Mouse (Mus musculus) neural tube, embryonic 12.5 days (tissue): ENCODE data around the gene Cryaa. TPM values are rescaled to one million over a fixed set of nuclear protein-coding genes. Genes with fewer than 3 reads are reported as not detected.

Source experiments
- ATAC-seq: fragments of 200-750 bp; cut with Nextera tagmentation; 2 replicates; pipeline ENCODE4 v1.8.0; 2017; ENCODE audit warnings: low read depth, mild to moderate bottlenecking, moderate TSS enrichment, moderate library complexity; ENCODE audit not compliant: low FRiP score
- H3K27ac ChIP-seq: fragments of 300-500 bp; sonication (generic); 2 replicates; pipeline ENCODE4 v1.5.1; 2016
- H3K27me3 ChIP-seq: fragments of 300-500 bp; sonication (generic); replicated peaks from 2 replicates; pipeline ENCODE4 v1.6.1; 2016; ENCODE audit warnings: mild to moderate bottlenecking
- H3K36me3 ChIP-seq: fragments of 300-500 bp; sonication (generic); 2 replicates; pipeline ENCODE4 v1.6.1; 2016; ENCODE audit warnings: mild to moderate bottlenecking
- H3K4me1 ChIP-seq: fragments of 300-500 bp; sonication (generic); 2 replicates; pipeline ENCODE4 v1.6.1; 2016
- H3K4me2 ChIP-seq: fragments of 300-500 bp; sonication (generic); replicated peaks from 2 replicates; pipeline ENCODE4 v1.6.1; 2016; ENCODE audit warnings: mild to moderate bottlenecking
- H3K4me3 ChIP-seq: fragments of 300-500 bp; sonication (generic); 2 replicates; pipeline ENCODE4 v1.5.1; 2016
- H3K9ac ChIP-seq: fragments of 300-500 bp; sonication (generic); 2 replicates; pipeline ENCODE4 v1.6.1; 2016; ENCODE audit warnings: mild to moderate bottlenecking
- H3K9me3 ChIP-seq: fragments of 300-500 bp; sonication (generic); 2 replicates; pipeline ENCODE4 v1.6.1; 2016; ENCODE audit warnings: mild to moderate bottlenecking
- WGBS: fragments of 180-500 bp; shearing (Covaris S2); methylation state at CpG from one replicate; pipeline ENCODE4 v1.1.7; 2016; 5-methylcytosine and 5-hydroxymethylcytosine counted together
- polyA plus RNA-seq: library from polyadenylated mRNA; unstranded; fragments of >200 nt; fragmentation: Nextera tagmentation; extraction: Ambion mirVana; gene quantifications from 2 replicates; pipeline ENCODE4 v1.2.1, GENCODE M21; 2016

Cryaa gene
- polyA plus RNA-seq = not detected in 2 replicates

DNA sequence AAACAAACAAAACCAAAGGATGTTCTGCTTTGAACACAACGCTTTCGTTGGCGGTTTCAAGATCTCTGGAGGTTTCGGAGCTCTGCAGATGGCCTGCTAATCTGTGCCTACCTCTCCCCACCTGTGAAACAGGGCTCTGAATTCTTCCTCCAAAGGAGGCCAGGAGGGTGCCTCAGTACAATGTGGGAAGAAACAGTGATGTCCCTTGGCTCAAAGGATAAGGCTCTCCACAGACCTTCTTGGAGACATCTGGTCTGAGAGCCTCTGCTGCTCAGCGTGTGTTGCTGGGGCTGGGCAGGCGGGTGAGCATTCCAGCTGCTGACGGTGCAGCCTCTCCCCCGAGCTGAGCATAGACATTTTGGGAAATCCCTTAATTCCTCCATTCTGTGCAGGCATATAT is at the start of gene Cryaa:
Gene Cryaa, plus strand, starts transcription at position 301 of the 400 bp plus-strand sequence.
- no peak within 1 kb of the TSS for H3K27ac ChIP-seq
- H3K4me1 ChIP-seq = no peaks in the 10 kb centered on the region
- H3K4me3 ChIP-seq = no peak within 1 kb of the TSS
- WGBS = 86% methylated on average over 8 of the region's 8 CpGs
- no peaks in the 10 kb centered on the region for H3K9me3 ChIP-seq
- H3K9ac ChIP-seq = no peak within 1 kb of the TSS
- H3K27me3 ChIP-seq = no peaks in the 10 kb centered on the region
- no peaks in the 10 kb centered on the region for H3K36me3 ChIP-seq
- ATAC-seq = no peak
- H3K4me2 ChIP-seq = no peak within 1 kb of the TSS

DNA sequence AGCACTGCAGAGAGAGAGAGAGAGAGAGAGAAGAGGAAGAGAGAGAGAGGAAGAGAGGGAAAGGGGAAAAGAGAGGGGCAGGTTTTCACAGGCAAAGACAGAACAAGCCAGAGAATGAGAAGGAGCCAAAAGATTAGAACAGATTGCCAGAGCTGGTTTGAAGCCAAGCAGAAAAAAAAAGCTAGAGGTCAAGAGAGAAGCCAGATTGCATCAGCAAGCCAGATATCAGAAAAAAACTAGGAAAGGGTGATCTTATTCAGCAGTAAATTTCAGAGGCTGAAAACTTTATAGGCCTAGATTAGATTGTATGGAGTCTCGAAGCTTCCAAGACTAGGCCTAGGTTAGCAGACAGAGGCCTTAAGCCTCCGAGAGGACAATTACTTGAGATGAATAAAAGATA is 49.6 kb upstream of the Cryaa start:
- 0 out of 2 replicates have a peak, but pooled peaks cover 9% of the 10 kb centered on the region for H3K9me3 ChIP-seq
- H3K4me1 ChIP-seq = no peaks in the 10 kb centered on the region
- H3K27ac ChIP-seq = no peak overlapping the region
- H3K4me3 ChIP-seq = no peak overlapping the region
- WGBS = 95% methylated on average over 2 of the region's 2 CpGs
- H3K4me2 ChIP-seq = no peak overlapping the region
- no peak overlapping the region for H3K9ac ChIP-seq
- no peak for ATAC-seq
- H3K36me3 ChIP-seq = no peaks in the 10 kb centered on the region
- no peaks in the 10 kb centered on the region for H3K27me3 ChIP-seq

DNA sequence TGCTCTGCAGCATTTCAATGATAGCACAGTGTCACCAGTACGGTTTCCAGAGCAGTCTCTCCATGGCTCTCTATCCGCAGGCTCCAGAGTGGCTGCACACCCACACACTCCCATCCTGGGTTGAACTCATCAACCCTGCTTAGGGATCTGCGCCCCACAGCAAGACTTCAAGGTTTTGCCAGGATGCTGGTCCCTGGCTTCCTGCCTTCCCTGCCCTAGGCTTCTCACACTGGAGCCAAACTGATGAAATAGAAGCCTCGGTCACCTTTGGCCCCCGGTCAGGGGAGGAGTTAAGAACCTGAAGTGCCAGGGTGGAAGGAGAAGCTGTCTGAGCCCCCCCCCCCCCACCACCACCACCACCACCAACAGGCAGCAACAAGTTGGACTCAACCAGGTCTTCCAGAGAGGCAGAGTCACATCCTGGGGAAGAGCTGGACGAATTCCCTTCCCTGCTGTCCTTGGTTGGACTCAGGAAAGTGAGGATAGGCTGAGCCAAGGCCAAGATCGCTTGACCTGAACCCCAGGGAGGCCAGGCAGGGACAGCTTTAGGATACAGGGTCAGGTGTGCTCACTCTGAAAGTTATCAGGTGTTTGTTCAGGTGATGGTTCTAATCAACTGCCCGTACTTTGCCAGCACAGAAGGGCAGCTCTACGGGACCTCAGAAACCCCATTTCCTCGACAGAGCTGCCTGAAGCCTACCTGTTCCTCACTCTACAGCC is 46.4 kb upstream of the Cryaa start:
- H3K4me2 ChIP-seq = no peak overlapping the region
- peaks cover 15% of the 10 kb centered on the region for H3K27me3 ChIP-seq
- H3K36me3 ChIP-seq = no peaks in the 10 kb centered on the region
- H3K9me3 ChIP-seq = 0 out of 2 replicates have a peak, but pooled peaks cover 9% of the 10 kb centered on the region
- 88% methylated on average over 10 of the region's 10 CpGs for WGBS
- H3K4me3 ChIP-seq = no peak overlapping the region
- no peak for ATAC-seq
- H3K9ac ChIP-seq = no peak overlapping the region
- no peak overlapping the region for H3K27ac ChIP-seq
- peaks cover 5% of the 10 kb centered on the region for H3K4me1 ChIP-seq

DNA sequence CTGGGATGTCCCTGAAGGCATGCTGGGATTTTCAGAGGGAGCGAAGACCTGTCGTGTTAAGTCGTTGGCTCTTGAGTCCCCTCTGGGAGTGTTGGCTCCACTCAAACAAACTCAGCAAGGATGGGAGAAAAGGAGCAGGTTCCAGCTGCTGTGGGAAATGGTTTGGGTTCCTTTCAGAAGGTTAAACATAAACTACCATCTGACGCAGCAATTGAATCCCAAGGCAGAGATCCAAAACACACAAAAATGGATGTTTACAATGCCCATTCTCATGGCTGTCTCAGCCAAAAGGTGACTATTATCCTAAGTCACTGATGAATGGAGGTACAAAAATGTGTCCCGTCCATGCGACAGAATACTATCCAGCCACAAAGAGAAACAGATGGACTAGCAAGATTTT is 44.6 kb upstream of the Cryaa start:
- H3K9ac ChIP-seq = no peak overlapping the region
- ATAC-seq = no peak
- H3K36me3 ChIP-seq = no peaks in the 10 kb centered on the region
- 56% methylated on average over 6 of the region's 6 CpGs for WGBS
- H3K4me1 ChIP-seq = peaks cover 17% of the 10 kb centered on the region
- no peak overlapping the region for H3K27ac ChIP-seq
- 0 out of 2 replicates have a peak, but pooled peaks cover 3% of the 10 kb centered on the region for H3K9me3 ChIP-seq
- H3K27me3 ChIP-seq = peaks cover 28% of the 10 kb centered on the region
- H3K4me3 ChIP-seq = no peak overlapping the region
- H3K4me2 ChIP-seq = no peak overlapping the region

DNA sequence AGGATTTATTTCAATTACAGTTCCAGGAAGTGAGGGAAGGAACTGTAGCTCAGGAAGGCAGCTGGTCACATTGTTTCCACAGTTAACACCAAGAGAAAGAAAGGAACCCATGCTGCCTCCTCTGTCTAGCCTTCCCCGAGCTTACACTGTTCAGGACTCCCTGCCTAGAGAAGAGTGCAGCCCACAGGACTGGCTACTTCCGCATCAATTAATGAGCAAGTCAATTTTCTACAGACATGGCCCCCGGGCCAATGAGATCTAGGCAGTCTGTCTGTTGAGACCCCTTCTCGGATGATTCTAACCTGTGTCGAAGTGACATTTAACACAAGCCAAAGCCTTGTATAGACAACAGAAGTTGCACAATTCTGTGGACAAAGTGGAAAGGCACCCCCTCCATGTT is 42.7 kb upstream of the Cryaa start:
- H3K9ac ChIP-seq = no peak overlapping the region
- ATAC-seq = no peak
- 70% methylated on average over 5 of the region's 5 CpGs for WGBS
- H3K36me3 ChIP-seq = no peaks in the 10 kb centered on the region
- H3K4me3 ChIP-seq = no peak overlapping the region
- H3K27ac ChIP-seq = no peak overlapping the region
- H3K4me2 ChIP-seq = no peak overlapping the region
- H3K27me3 ChIP-seq = peaks cover 31% of the 10 kb centered on the region
- no peaks in the 10 kb centered on the region for H3K9me3 ChIP-seq
- peaks cover 17% of the 10 kb centered on the region for H3K4me1 ChIP-seq

DNA sequence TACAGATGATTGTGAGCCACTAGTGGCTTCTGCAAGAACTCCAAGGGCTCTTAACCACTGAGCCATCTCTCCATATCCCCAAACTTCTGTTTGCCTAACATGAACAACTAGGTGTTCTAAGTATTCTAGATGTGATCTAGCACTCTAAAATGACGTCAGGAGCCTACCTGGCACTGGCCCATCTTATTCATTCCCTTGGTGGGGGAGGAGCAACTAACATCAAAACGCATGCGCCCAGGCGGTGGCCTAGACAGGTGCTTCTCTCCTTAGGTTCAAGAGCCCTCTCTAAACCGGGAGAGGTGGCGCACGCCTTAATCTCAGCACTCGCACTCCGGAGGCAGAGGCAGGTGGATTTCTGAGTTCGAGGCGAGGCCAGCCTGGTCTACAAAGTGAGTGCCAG is 41.8 kb upstream of the Cryaa start:
- Histone ChIP-seq H3K9me3 (no peaks in the 10 kb centered on the region), H3K4me1 (peaks cover 17% of the 10 kb centered on the region), H3K36me3 (no peaks in the 10 kb centered on the region), H3K9ac (no peak overlapping the region), H3K4me2 (peak overlapping the region; percentile 96), H3K27me3 (peaks cover 31% of the 10 kb centered on the region), H3K27ac (no peak overlapping the region), H3K4me3 (no peak overlapping the region)
- no peak for ATAC-seq
- 59% methylated on average over 11 of the region's 11 CpGs for WGBS

DNA sequence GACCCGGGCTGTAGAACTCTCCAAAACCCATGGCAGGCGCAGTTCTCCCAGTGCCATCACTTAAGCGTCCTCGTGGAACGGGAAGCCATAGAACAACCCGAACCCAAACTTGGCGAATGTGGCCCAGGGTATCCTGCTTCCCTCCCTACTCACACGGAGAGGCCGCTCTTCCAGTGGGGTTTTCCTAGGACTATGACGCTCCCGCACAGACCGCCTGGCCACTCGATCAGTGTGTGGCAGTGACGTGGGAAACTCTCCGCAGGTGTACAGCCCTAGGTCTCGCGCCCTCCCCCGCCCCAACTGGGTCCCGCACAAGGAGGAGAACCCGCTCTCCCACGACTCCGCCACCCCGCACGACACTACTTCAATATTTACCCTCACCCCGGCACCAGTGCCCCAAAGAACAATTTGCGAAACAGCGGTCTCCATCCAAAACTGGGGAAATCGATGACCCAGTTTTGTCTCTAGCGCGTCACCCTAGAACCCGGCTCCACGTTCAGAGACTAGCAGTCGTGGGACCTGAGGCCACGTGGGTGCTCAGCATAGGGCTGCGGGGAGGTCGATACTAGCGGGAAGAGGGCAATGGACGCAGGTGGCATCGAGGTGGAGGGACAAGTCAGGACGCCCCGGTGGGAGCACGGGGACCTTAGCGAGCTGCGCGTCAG is 41.2 kb upstream of the Cryaa start:
- H3K27me3 ChIP-seq = peaks cover 31% of the 10 kb centered on the region
- peak overlapping the region; percentile 43 for H3K4me3 ChIP-seq
- no peaks in the 10 kb centered on the region for H3K36me3 ChIP-seq
- no peak overlapping the region for H3K27ac ChIP-seq
- peaks cover 17% of the 10 kb centered on the region for H3K4me1 ChIP-seq
- peak overlapping the region; percentile 96 for H3K4me2 ChIP-seq
- peak; percentile 61; the same call in 1 of the 2 replicates for ATAC-seq
- H3K9ac ChIP-seq = peak overlapping the region; percentile 54; the same call in 1 of the 2 replicates
- no peaks in the 10 kb centered on the region for H3K9me3 ChIP-seq
- WGBS = 4% methylated on average over 45 of the region's 45 CpGs

DNA sequence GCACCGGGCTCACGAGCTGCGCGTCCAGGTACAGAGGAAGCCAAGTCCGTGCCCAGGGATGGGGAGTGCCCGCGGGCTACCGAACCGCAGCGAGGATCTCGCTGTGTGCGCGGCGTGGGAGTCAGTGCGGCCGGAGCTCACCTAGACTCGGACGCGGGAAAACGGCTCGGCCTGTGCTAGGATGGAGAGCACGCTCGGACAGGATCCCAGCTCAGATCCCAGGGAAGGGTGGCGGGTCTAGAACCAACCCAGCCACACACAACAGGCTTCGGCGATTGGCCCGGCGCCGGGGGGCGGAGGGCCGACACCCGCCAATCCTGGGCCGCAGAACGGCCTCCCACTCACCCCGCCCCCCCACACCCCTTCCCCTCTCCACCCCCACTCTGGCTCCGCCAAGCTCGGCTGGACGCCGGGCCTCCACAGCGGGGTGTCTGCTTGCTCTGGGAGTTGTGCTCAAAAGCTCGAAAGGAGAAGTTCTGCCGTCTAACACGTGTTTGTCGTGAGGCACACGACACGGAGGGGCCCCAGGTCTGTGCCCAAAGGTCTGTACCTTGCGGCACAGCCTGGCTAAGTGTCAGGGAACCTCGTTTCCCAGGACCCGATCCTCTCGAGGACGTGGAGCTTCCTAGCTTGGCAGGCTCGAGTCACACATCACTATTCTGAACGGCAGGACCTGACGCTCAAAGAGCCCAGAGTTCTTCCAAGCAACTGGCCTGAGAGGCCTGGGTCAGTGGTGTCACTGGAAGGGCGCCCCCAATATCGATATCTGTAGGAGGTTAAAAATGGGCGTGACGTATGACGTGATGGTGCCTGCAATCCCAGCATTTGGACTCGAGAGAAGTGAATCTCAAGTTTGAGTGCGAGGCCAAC is 40.4 kb upstream of the Cryaa start, which contains the start of gene Cbs:
Gene Cbs, minus strand, starts transcription at position 297 of the 870 bp plus-strand sequence.
- no peaks in the 10 kb centered on the region for H3K9me3 ChIP-seq
- peaks cover 17% of the 10 kb centered on the region for H3K4me1 ChIP-seq
- ATAC-seq = peak; percentile 87
- H3K9ac ChIP-seq = peak within 1 kb of the TSS; percentile 54; the same call in 1 of the 2 replicates
- H3K4me2 ChIP-seq = peak within 1 kb of the TSS; percentile 96
- H3K27me3 ChIP-seq = peaks cover 31% of the 10 kb centered on the region
- WGBS = 2% methylated on average over 61 of the region's 61 CpGs
- H3K36me3 ChIP-seq = no peaks in the 10 kb centered on the region
- H3K4me3 ChIP-seq = peak within 1 kb of the TSS; percentile 43
- no peak within 1 kb of the TSS for H3K27ac ChIP-seq

DNA sequence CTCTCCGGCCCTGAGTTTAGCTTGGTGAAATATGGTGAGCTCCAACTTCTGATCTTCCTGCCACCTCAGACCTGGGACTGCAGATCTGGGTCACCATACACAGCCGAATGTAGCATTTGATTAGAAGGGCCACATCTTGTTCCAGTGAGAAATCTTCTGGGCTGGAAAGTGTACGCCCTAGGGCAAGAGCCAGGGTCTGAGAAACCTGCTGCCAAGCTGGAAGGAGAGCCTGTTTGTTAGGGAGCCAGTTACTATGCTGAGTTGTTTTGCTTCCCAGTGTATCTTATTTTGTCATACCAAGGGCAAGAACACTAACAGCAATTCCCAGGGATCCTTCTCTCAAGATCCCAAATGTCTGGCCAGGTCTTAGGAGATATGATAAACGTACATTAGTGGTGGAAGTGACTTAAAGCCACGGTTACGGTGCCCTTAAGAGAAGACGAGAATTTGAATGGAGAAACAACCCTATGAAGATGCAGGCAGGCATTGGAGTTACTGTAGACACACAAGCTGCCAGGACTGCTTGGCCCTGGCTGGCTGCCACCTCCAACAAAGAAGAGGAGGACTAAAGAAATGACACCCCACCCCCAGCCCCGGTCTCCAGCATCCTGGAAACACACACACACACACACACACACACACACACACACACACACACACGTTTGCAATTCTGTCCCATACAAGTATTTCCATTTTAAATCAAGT is 39.6 kb upstream of the Cryaa start:
- H3K36me3 ChIP-seq = no peaks in the 10 kb centered on the region
- peak overlapping the region; percentile 96 for H3K4me2 ChIP-seq
- 0 out of 2 replicates have a peak overlapping the region, but pooled peaks have one; percentile 3 for H3K9ac ChIP-seq
- no peaks in the 10 kb centered on the region for H3K9me3 ChIP-seq
- WGBS = 68% methylated on average over 9 of the region's 9 CpGs
- ATAC-seq = no peak
- H3K4me3 ChIP-seq = no peak overlapping the region
- H3K4me1 ChIP-seq = peaks cover 17% of the 10 kb centered on the region
- no peak overlapping the region for H3K27ac ChIP-seq
- H3K27me3 ChIP-seq = peaks cover 31% of the 10 kb centered on the region

DNA sequence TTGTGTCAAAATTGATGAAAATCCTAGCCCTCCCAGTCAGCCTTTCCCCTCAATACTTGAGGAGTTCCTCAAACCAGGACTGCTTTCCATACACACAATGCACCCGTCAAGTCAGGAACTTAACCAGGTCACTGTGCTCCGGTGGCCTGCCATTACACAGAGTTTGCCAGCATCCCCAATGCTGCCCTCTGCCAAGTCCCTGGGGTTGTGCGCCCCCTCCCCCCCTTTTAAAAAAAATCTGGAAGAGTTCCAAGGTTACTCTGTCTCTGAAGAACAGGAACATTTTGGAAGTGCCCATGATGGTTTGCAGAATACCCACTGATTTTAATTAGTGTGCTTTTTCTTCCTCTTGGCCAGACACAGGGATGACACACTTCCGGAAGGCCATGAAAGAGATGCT is 38.0 kb upstream of the Cryaa start:
- Histone ChIP-seq H3K9ac (no peak overlapping the region), H3K4me1 (peaks cover 17% of the 10 kb centered on the region), H3K27ac (no peak overlapping the region), H3K4me3 (no peak overlapping the region), H3K9me3 (no peaks in the 10 kb centered on the region), H3K36me3 (no peaks in the 10 kb centered on the region), H3K27me3 (peaks cover 31% of the 10 kb centered on the region), H3K4me2 (no peak overlapping the region)
- no peak for ATAC-seq
- WGBS = 61% methylated on average over 4 of the region's 4 CpGs

DNA sequence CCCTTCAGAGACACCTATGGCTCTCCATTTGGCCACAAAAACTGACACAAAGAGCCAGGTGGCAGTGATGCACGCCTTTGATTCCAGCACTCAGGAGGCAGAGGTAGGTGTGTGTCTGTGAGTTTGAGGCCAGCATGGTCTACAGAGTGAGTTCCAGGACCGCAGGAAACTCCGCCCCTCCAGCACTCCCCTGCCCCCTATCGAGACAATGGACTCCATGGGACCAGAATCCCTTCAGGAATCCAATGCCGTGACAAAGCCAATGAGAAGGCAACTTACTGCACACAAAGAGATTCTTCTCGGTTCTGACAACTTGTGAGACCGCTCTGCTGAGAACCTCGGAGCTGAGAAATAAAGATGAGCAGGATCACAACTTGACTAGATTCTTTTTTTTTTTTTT is 35.3 kb upstream of the Cryaa start:
- ATAC-seq = no peak
- H3K9me3 ChIP-seq = no peaks in the 10 kb centered on the region
- no peak overlapping the region for H3K9ac ChIP-seq
- no peak overlapping the region for H3K27ac ChIP-seq
- H3K27me3 ChIP-seq = peaks cover 6% of the 10 kb centered on the region; the same call in 1 of the 2 replicates
- H3K4me1 ChIP-seq = peaks cover 1% of the 10 kb centered on the region
- H3K4me3 ChIP-seq = no peak overlapping the region
- H3K36me3 ChIP-seq = peaks cover 20% of the 10 kb centered on the region
- 46% methylated on average over 8 of the region's 8 CpGs for WGBS
- H3K4me2 ChIP-seq = no peak overlapping the region
